Mouse (Mus musculus) lung, postnatal 36 days (tissue): Measurements from ENCODE around the gene Hdgfl2.
A peak's percentile ranks its signal among the peaks of the same experiment; 100 is the strongest.

Experiments
- DNase-seq: peaks from one replicate; pipeline ENCODE4 v3.0.0; 2022; ENCODE audit warnings: mixed read lengths

The Hdgfl2 gene

GRCm38 (mm10) chr17:56078880-56079795 is at the start of gene Hdgfl2:
Gene Hdgfl2, plus strand, starts transcription at chr17:56079634.
- DNase-seq, result peak; percentile 100

GRCm38 (mm10) chr17:56030238-56030870 is 49.1 kb upstream of the Hdgfl2 start:
- no peak for DNase-seq

GRCm38 (mm10) chr17:56030919-56031318 is 48.5 kb upstream of the Hdgfl2 start:
- peak; percentile 46 for DNase-seq

GRCm38 (mm10) chr17:56031431-56031830 is 48.0 kb upstream of the Hdgfl2 start:
- no peak for DNase-seq

GRCm38 (mm10) chr17:56032127-56032733 is 47.2 kb upstream of the Hdgfl2 start:
- no peak for DNase-seq

DNA sequence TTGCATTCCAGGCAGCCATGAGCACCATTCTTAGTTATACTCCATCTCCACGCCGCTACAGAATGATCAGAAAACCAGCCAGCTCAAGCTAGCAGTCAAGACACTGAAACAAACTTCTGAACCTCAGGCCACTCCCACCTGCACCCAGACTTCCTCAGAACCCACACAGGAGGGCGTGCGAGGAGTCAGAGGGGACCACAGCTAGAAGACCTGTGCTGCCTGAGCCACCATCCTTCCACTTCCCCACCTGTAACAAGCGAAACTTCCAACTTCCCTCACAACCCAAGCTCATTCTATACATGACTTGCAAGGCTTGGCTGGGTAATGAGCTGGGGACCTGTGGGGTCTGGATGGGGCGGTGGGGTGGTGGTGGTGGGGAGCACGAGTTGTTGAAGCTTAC is 46.6 kb upstream of the Hdgfl2 start:
- peak; percentile 38 for DNase-seq

DNA sequence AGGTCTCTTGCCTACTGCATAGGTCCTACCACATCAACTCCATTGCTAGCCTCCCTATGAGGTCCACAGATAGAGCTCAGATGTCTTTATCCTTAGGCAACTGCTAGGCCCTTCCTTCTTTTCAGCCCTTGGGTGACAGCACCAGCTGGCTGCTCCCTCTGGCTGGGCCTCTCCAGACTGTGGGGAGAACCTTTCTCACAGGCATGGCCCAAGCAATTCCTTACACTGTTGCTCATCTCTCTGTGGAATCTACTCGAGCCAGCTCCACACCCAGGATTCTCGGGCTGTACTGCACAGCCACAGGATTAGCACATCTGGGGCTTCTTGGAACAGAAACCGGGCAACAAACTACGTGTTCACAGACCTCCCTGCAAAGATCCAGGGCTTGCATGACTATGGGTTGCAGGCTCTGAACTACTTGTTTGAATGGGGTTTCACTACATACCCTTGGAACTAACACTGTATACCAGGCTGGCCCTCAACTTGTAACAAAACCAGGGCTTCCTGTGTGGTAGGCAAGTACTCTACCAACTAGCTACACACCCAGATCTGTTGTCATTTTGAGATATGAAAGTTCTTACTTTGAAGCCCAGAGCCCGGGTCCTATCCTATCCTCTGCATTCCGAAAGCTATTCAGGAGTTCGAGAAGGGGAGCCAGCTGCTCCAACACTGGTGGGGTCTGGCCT is 45.3 kb upstream of the Hdgfl2 start:
- DNase-seq, result no peak

GRCm38 (mm10) chr17:56034726-56035100 is 44.7 kb upstream of the Hdgfl2 start:
- no peak for DNase-seq

GRCm38 (mm10) chr17:56035216-56035615 is 44.2 kb upstream of the Hdgfl2 start:
- no peak for DNase-seq

GRCm38 (mm10) chr17:56036176-56036900 is 43.1 kb upstream of the Hdgfl2 start, which contains the start of gene Sh3gl1:
Gene Sh3gl1, minus strand, starts transcription at chr17:56036635.
- DNase-seq, result peak; percentile 98

GRCm38 (mm10) chr17:56036901-56037287 is 42.5 kb upstream of the Hdgfl2 start:
- DNase-seq, result no peak

- no peak for DNase-seq
Measured at GRCm38 (mm10) chr17:56038583-56039261, 40.7 kb upstream of the Hdgfl2 start.

GRCm38 (mm10) chr17:56039345-56039744 is 40.1 kb upstream of the Hdgfl2 start:
- no peak for DNase-seq

- peak; percentile 99 for DNase-seq
Measured at GRCm38 (mm10) chr17:56040030-56040856, 39.2 kb upstream of the Hdgfl2 start, which contains the start of gene Chaf1a. Gene Chaf1a, plus strand, starts transcription at chr17:56040439.

DNA sequence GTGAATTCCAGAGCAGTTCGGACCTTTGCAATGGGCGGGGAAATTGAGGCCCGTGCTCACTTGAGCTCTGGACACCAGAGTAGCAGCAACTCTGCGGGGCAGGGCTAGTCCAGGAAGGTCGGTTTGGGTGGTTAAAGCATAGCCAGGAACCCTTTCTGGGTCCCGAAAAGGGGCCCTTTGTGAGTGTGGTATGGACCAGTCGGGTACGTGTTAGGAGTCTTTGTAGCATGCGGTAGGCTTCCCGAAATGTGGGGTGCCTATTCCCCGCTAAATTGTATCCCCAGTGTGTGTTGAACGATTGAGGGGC is 38.6 kb upstream of the Hdgfl2 start:
- no peak for DNase-seq

DNA sequence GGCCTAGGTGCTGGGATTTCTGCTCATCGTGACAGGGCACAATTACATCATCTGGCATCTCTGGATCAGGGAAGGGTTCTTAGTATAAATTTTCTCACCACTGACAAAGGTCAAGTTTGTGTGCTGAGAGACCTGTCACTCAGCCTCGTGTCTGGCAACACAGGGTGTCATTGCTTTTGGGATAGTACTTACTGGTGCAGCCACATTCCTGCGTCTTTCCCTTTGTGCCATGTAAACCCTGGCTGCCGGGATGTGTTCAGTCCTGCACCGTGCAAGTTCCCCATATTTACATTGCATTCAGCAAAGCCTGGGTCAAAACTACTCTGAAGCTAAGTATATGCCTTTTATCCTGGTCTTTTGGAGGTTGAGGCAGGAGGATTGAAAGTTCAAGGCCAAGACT is 28.1 kb upstream of the Hdgfl2 start:
- DNase-seq, result no peak

- no peak for DNase-seq
Measured at GRCm38 (mm10) chr17:56054938-56055337, 24.5 kb upstream of the Hdgfl2 start.

- no peak for DNase-seq
Measured at GRCm38 (mm10) chr17:56055945-56056678, 23.3 kb upstream of the Hdgfl2 start.

DNA sequence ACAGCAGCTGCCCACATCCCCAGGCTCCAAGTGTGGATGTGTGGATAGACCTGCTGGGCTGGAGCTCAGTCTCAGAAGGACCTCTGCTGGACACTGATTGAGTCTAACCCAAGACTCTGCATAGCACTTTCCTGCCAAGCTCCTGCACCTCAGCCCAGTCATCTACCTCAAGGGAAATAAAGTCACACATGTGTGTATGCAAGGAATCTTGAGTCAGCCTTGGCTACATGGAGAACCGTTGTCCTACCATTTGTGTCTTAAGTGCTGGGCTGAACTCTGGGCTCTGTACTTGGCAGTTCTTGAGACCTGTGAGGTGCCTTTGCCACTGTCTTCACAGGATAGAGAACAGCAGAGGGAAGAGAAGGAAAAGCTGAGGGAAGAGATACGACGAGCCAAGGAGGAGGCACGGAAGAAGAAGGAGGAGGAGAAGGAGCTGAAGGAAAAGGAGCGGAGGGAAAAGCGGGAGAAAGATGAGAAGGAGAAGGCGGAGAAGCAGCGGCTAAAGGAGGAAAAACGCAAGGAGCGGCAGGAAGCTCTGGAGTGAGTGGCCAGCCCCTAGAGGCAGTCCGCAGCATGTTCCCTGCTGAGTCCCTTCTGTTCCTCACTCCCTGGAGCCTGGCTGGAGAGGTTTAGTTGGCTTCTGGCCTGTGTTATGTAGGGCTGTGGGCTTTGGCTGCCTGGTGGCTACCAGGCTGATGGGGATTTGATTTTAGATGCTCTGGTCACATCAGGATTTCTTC is 21.9 kb upstream of the Hdgfl2 start:
- DNase-seq, result no peak
